Mouse (Mus musculus) heart, adult 2 months (tissue): ENCODE results near the gene Acd.

Experiments used
- CTCF ChIP-seq: fragments of 200-600 bp; IDR thresholded peaks from 2 replicates; pipeline ENCODE4 v1.8.1; 2022; ENCODE audit warnings: antibody characterized with exemption, mild to moderate bottlenecking, moderate library complexity
- POLR2A ChIP-seq: fragments of 200-500 bp; IDR thresholded peaks from 2 replicates; pipeline ENCODE4 v1.6.1; 2011; ENCODE audit warnings: mild to moderate bottlenecking, low read depth, low read length, control low read depth; ENCODE audit not compliant: insufficient read depth

DNA sequence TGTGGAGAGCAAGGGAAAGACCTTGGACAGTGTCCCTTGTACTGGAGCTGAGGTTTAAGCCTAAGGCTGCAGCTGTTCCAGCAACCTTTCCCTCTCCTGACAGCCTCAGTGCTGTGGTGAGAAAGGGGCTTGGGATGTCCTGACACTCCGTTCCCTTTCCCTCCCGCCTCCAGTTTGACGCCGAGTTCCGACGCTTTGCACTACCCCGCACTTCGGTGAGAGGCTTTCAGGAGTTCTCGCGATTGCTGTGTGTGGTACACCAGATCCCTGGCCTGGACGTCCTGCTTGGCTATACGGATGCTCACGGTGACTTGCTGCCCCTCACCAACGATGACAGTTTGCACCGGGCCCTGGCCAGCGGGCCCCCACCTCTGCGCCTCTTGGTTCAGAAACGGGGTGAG lies 1.1 kb upstream of the Acd start:
- no peak for TF ChIP-seq CTCF
- no peak for TF ChIP-seq POLR2A
